Mouse (Mus musculus): ENCODE data around the gene Cabp1.

DNA sequence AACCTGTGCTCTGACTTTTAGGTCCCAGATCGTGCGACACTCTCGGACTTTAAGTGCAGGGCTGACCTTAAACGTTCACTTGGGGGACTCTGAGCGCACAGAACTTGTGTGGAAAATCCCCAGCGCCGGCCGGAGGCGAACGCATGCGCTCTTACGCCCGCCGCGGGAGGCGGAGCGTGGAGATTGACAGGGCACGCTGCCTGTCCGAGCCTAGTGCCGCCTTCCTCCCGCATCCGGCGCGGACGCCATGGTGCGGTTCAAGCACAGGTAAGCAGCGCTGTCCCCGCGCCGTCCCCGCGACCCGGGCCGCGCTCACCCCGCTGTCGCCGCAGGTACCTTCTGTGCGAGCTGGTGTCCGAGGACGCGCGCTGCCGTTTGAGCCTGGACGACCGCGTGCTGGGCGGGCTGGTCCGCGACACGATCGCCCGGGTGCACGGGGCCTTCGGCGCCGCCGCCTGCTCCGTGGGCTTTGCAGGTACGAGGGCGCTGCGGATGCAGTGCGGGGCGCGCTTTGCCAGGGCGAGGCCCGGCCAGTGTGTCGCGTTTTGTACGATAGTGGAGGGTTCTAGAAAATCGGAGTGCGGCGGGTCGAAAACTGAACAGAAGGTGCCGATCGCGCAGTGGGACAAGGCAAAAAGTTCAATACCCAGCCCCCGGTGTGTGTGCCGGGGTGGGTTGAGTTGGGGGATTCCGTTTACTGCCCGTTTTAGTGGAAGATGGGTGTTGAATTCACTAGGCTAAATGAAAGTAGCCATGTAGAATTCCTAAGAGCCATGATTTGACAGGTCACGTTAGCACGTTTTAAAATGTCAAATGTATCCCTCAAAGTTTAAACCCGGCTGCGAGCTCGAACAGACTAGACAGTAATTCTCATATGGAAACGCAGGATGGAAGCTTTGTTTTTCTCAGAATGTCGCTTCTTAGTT, 43.9 kb upstream of the Cabp1 start:
- TF ChIP-seq SRF (IDR thresholded peaks at IDR 0.05; ENCODE audit: control insufficient read depth, insufficient read length, low read depth) (peak; percentile 25), POLR2AphosphoS2 (IDR thresholded peaks at IDR 0.05; ENCODE audit: insufficient read length, low read depth) (peak; percentile 97), USF1 (IDR thresholded peaks at IDR 0.05; ENCODE audit: low read depth) (no peak), POLR2A (IDR thresholded peaks at IDR 0.05; ENCODE audit: insufficient read length, low read depth) (peak; percentile 90), E2F4 (IDR thresholded peaks at IDR 0.05; ENCODE audit: insufficient read depth) (no peak), CEBPB (IDR thresholded peaks at IDR 0.05; ENCODE audit: insufficient read depth, poor library complexity, severe bottlenecking) (no peak), TCF12 (IDR thresholded peaks at IDR 0.05; ENCODE audit: insufficient read depth, poor library complexity, severe bottlenecking) (no peak), MYOG (IDR thresholded peaks at IDR 0.05; ENCODE audit: control insufficient read depth in 1 of 3, insufficient read depth in 1 of 3, insufficient read length in 2 of 3, low read depth in 2 of 3) (peak in 2 of 3 experiments; percentile 2 to 39), MAX (IDR thresholded peaks at IDR 0.05; ENCODE audit: low read depth) (no peak), TCF3 (IDR thresholded peaks at IDR 0.05; ENCODE audit: insufficient read length, low read depth) (no peak)

Data from myocyte (in vitro differentiated cells).